Mouse (Mus musculus) lung, postnatal 0 days (tissue): ENCODE measurements around the gene Mettl8.

ENCODE experiments used
- CTCF ChIP-seq: IDR thresholded peaks from 2 replicates; pipeline ENCODE4 v1.5.1; 2016; ENCODE audit warnings: antibody characterized with exemption, mild to moderate bottlenecking
- EP300 ChIP-seq: IDR thresholded peaks from 2 replicates; pipeline ENCODE4 v1.6.1; 2016; ENCODE audit warnings: antibody characterized with exemption, mild to moderate bottlenecking, control low read depth

DNA sequence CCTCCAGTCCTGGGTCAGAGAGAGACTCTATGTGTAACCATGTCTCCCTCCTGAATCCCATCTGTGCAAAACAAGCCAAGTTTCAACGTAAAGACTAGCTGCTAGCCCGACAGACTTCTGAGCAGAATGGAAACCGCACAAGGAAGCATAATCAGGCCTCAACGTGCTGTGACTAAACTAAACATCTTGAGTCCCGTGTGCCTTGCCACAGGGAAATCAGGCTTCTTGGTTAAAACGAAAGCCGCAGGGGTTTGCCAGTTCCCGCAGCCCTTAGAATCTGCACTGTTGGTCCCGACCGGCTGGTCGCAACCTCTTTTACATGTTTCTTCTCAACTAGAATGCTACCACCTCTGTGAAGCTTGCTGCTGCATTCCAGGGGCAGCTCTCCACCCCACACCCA is 125.7 kb downstream of the Mettl8 start:
- no peak for TF ChIP-seq EP300
- no peak for TF ChIP-seq CTCF
